Mouse (Mus musculus) cerebellum, adult 8-10 months (tissue): ENCODE measurements at regions not wholly inside any gene's neighbourhood (a gene's known extent, or its start where the extent isn't known, plus 50 kb on each side); places are given as distances from the start of the nearest gene placed in this dataset.

Experiments
- DNase-seq: peaks from one replicate; pipeline ENCODE4 v3.0.0; 2022

GRCm38 (mm10) chr12:26532823-26533640 is 64.0 kb downstream of the Cmpk2 start:
- DNase-seq, result peak; percentile 68

DNA sequence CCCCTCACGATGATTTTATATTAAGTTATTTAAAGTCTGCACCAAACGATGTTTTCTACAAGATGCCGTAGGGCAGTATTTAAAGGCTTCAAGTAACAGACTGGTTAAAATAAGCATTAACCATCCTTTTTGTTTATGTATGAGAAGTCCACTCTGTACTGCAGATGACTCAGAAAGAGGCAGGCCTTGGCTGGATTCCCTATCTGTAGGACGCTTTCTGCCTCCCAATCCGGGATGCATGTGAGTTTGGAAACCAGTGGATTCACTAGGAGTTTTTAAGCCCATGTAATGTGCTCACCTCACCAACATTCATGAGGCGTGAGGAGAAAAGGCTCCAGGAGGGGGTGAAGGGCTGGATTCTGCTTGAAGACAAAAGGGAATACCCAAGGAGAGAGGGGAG is 63.1 kb downstream of the Cmpk2 start:
- DNase-seq, result no peak
